Mouse (Mus musculus): ENCODE measurements around the gene Prpf6. TPM values are rescaled to one million over a fixed set of nuclear protein-coding genes. Genes with fewer than 3 reads are reported as not detected.
A peak's percentile ranks its signal among the peaks of the same experiment; 100 is the strongest.

Prpf6 gene
- total and polyA plus RNA-seq, 3 experiments = 28.3 to 53.8 (median 48.1) TPM

- H3K27ac ChIP-seq (ENCODE audit: insufficient read depth, low read depth) = no peak overlapping the region
- no peak for TF ChIP-seq PAX5 (IDR thresholded peaks at IDR 0.05; ENCODE audit: low read length)
- no peak for TF ChIP-seq ZMIZ1 (IDR thresholded peaks at IDR 0.05; ENCODE audit: low read depth, low read length)
- no peak for TF ChIP-seq ETS1 (conservative IDR thresholded peaks at IDR 0.05; ENCODE audit: low read depth, low read length)
- no peak for TF ChIP-seq MAZ (IDR thresholded peaks at IDR 0.05; ENCODE audit: low read depth, low read length)
- TF ChIP-seq RAD21 (IDR thresholded peaks at IDR 0.05; ENCODE audit: low read depth, low read length) = no peak
- no peak for TF ChIP-seq JUN (IDR thresholded peaks at IDR 0.05; ENCODE audit: insufficient read depth, low read depth, low read length)
- TF ChIP-seq NELFE (IDR thresholded peaks at IDR 0.05; ENCODE audit: low read depth, low read length) = no peak
- no peak for TF ChIP-seq ELF1 (IDR thresholded peaks at IDR 0.05; ENCODE audit: low read depth, low read length)
- no peak for TF ChIP-seq SIN3A (IDR thresholded peaks at IDR 0.05; ENCODE audit: low read length)
- in situ Hi-C loops (cut with MboI; ENCODE audit: low pct_ligation_motif_present, low pct_unique_long_range_greater_than_20kb, low sequenced_read_pairs) (loop anchor here (10.0 kb wide), 2 partner anchors 77 to 287 kb away; no protein-coding TSS in a partner anchor), dilution Hi-C loops (cut with MboI; ENCODE audit: extremely low pct_ligation_motif_present, extremely low pct_unique_long_range_greater_than_20kb, low sequenced_read_pairs) (no loop called here)
- H3K4me1 ChIP-seq (ENCODE audit: control insufficient read depth in 1 of 2, insufficient read depth in 2 of 2) = peaks cover 28 to 59% of the 10 kb centered on the region in 2 experiments
- peaks cover 34 to 52% of the 10 kb centered on the region in 2 experiments for H3K36me3 ChIP-seq (replicated peaks in 1 of 2; ENCODE audit: control insufficient read depth in 1 of 2, insufficient read depth in 1 of 2, low read length in 1 of 2)
- no peak for DNase-seq (ENCODE audit: extremely low read depth)
- H3K27me3 ChIP-seq (replicated peaks) = no peaks in the 10 kb centered on the region
- peaks cover 20% of the 10 kb centered on the region for H3K79me2 ChIP-seq (replicated peaks; ENCODE audit: control insufficient read depth, extremely low read depth, insufficient read depth, poor library complexity, severe bottlenecking)
- no peak overlapping the region for H3K4me2 ChIP-seq (ENCODE audit: insufficient read depth, low read depth, poor library complexity, severe bottlenecking)
- H3K9ac ChIP-seq (ENCODE audit: insufficient read depth, low read depth) = no peak overlapping the region
- no peaks in the 10 kb centered on the region for H3K9me3 ChIP-seq (replicated peaks; ENCODE audit: low read length)
- peak overlapping the region in 1 of 3 experiments; percentile 71 for H3K4me3 ChIP-seq (replicated peaks in 1 of 3; ENCODE audit: low read depth in 2 of 3, low read length in 2 of 3, poor library complexity in 1 of 3)
Observed at GRCm38 (mm10) chr2:181691571-181691970, 99.9 kb downstream of the Prpf6 start.

DNA sequence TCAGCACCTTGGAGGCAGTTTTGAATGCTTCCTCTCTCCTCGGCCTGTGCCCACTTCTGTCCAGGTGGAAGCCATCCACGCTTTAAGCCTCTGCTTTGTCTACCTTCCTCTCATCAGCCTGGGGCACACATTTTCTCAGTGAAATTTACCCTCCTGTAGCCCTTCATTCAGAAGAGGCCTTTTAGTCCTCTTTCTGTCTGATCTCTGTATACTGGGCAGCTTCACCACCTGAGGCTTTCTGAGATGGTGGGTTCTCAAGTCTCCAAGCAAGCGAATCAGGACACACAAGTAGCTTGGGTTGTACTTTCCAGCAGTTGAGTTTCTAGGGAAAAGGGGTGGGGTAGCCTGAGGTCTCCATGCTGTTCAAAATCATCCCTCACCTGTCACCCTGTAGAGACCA lies 100.6 kb downstream of the Prpf6 start:
- H3K4me3 ChIP-seq (replicated peaks in 1 of 3; ENCODE audit: low read depth in 2 of 3, low read length in 2 of 3, poor library complexity in 1 of 3) = peak overlapping the region; percentile 71 to 78 (median 72)

More for the DNA sequence above, 100.6 kb downstream of the Prpf6 start:
- in situ Hi-C loops (cut with MboI; ENCODE audit: low pct_ligation_motif_present, low pct_unique_long_range_greater_than_20kb, low sequenced_read_pairs) (loop anchor here (10.0 kb wide), 2 partner anchors 78 to 288 kb away; no protein-coding TSS in a partner anchor), dilution Hi-C loops (cut with MboI; ENCODE audit: extremely low pct_ligation_motif_present, extremely low pct_unique_long_range_greater_than_20kb, low sequenced_read_pairs) (no loop called here)
- no peak for TF ChIP-seq ZKSCAN1 (IDR thresholded peaks at IDR 0.05; ENCODE audit: borderline replicate concordance, low read depth, low read length)
- TF ChIP-seq MXI1 (IDR thresholded peaks at IDR 0.05; ENCODE audit: low read depth, low read length) = no peak
- TF ChIP-seq JUND (conservative IDR thresholded peaks at IDR 0.05; ENCODE audit: low read depth, low read length) = no peak
- no peak for TF ChIP-seq NELFE (IDR thresholded peaks at IDR 0.05; ENCODE audit: low read depth, low read length)
- TF ChIP-seq SIN3A (IDR thresholded peaks at IDR 0.05; ENCODE audit: low read length) = no peak
- no peak for TF ChIP-seq ZMIZ1 (IDR thresholded peaks at IDR 0.05; ENCODE audit: low read depth, low read length)
- TF ChIP-seq TBP (conservative IDR thresholded peaks at IDR 0.05; ENCODE audit: low read depth, low read length) = no peak
- Histone ChIP-seq H3K79me2 (replicated peaks; ENCODE audit: control insufficient read depth, extremely low read depth, insufficient read depth, poor library complexity, severe bottlenecking) (peaks cover 20% of the 10 kb centered on the region), H3K27ac (ENCODE audit: insufficient read depth, low read depth) (no peak overlapping the region), H3K27me3 (replicated peaks) (no peaks in the 10 kb centered on the region), H3K4me1 (ENCODE audit: control insufficient read depth in 1 of 2, insufficient read depth in 2 of 2) (peaks cover 28 to 59% of the 10 kb centered on the region in 2 experiments), H3K9me3 (replicated peaks; ENCODE audit: low read length) (no peaks in the 10 kb centered on the region), H3K4me2 (ENCODE audit: insufficient read depth, low read depth, poor library complexity, severe bottlenecking) (peak overlapping the region; percentile 90), H3K9ac (ENCODE audit: insufficient read depth, low read depth) (0 out of 2 replicates have a peak overlapping the region, but pooled peaks have one; percentile 78), H3K36me3 (replicated peaks in 1 of 2; ENCODE audit: control insufficient read depth in 1 of 2, insufficient read depth in 1 of 2, low read length in 1 of 2) (peaks cover 28 to 44% of the 10 kb centered on the region in 2 experiments)
- DNase-seq (ENCODE audit: extremely low read depth) = no peak
